Mouse (Mus musculus): ENCODE measurements around the gene Slc25a22.

DNA sequence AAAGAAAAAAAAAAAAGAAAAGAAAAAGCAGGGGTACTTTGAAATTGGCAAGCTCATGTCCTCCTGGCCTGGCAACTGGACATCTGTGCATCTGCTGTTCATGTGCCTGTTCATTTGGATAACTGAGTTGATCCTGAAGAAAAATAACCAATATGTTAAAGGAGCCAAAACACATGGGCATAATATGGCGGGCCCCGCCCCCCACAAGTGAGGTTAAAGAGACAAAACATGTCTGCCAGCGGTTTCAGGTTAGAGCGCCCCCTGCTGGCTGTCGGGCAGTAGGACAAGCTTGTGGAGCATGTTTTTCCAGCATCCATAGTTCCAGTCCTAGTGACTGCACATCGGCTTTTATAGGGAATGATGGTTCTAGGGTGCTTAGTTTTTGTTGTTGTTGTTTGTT is 42.9 kb downstream of the Slc25a22 start:
- no peak for TF ChIP-seq POLR2A (IDR thresholded peaks at IDR 0.05; ENCODE audit: low read depth, low read length)
- peak; percentile 92; the same call in 1 of the 2 replicates for TF ChIP-seq CTCF (IDR thresholded peaks at IDR 0.05; ENCODE audit: extremely low read depth, insufficient read length, insufficient replicate concordance, low read depth, low read length)

Measured in small intestine, adult 2 months (tissue).